In genomic region chr10:22730266-22730991, GRCm38 (mm10) we compare ENCODE assay signal across 8 mouse cellular contexts. TPM values are rescaled to one million over a fixed set of nuclear protein-coding genes. Genes with fewer than 3 reads are reported as not detected.
DNase-seq lines count a peak whose midpoint lies in the region; ATAC-seq lines count a peak whose summit lies in the region.

No protein-coding gene starts in this region.

- peak overlapping the region; percentile 100 for H3K4me3 ChIP-seq in heart, embryonic 10.5 days
- H3K4me3 ChIP-seq in brown adipose tissue, adult 24 weeks (ENCODE audit: insufficient read depth, low read depth, low read length), result peak overlapping the region; percentile 96
- peak overlapping the region; percentile 86 for H3K4me3 ChIP-seq in hindbrain, embryonic 11.5 days (ENCODE audit: low read depth, low read length)

- no peaks in the 10 kb centered on the region for H3K36me3 ChIP-seq in heart, embryonic 10.5 days
- H3K36me3 ChIP-seq in hindbrain, embryonic 11.5 days (ENCODE audit: control insufficient read depth, insufficient read depth, low read length), result no peaks in the 10 kb centered on the region

- peak; percentile 81 for ATAC-seq in hindbrain, embryonic 11.5 days (ENCODE audit: low FRiP score)
- no peak for ATAC-seq in monocyte, adult 5-6 weeks (replicated peaks; ENCODE audit: insufficient number of reproducible peaks, low FRiP score, low TSS enrichment, poor library complexity, severe bottlenecking)

- no peaks in the 10 kb centered on the region for H3K9me3 ChIP-seq in heart, embryonic 10.5 days
- H3K9me3 ChIP-seq in hindbrain, embryonic 11.5 days (ENCODE audit: control insufficient read depth, low read length), result no peaks in the 10 kb centered on the region

- H3K27me3 ChIP-seq in heart, embryonic 10.5 days (ENCODE audit: insufficient read depth, poor library complexity, severe bottlenecking), result no peaks in the 10 kb centered on the region
- H3K27me3 ChIP-seq in hindbrain, embryonic 11.5 days (ENCODE audit: control insufficient read depth, insufficient read depth, low read length), result no peaks in the 10 kb centered on the region

- peak overlapping the region; percentile 84 for H3K4me2 ChIP-seq in hindbrain, embryonic 11.5 days (replicated peaks; ENCODE audit: low read depth, low read length)

- intact Hi-C loops in heart, postnatal 36 days (cut with DNase I), result no loop called here

- peak overlapping the region; percentile 98 for H3K27ac ChIP-seq in heart, embryonic 10.5 days
- peak overlapping the region; percentile 82; the same call in 1 of the 2 replicates for H3K27ac ChIP-seq in brown adipose tissue, adult 24 weeks (replicated peaks; ENCODE audit: low read depth, low read length)
- H3K27ac ChIP-seq in hindbrain, embryonic 11.5 days (ENCODE audit: low read depth, low read length), result peak overlapping the region; percentile 89

- peak; percentile 75 for DNase-seq in heart, embryonic 10.5 days (ENCODE audit: low spot score)
- DNase-seq in heart, postnatal 36 days, result no peak
- peak; percentile 55 for DNase-seq in 3T3-L1 (ENCODE audit: low read depth, low spot score)
- no peak for DNase-seq in hindbrain, embryonic 11.5 days (ENCODE audit: low spot score)
- peak; percentile 12 for DNase-seq in lung, postnatal 36 days
- peak; percentile 42 for DNase-seq in thymus, postnatal 25 days

- peak overlapping the region; percentile 98 for H3K9ac ChIP-seq in hindbrain, embryonic 11.5 days (ENCODE audit: low read depth, low read length)

- H3K4me1 ChIP-seq in heart, embryonic 10.5 days, result peaks cover 27% of the 10 kb centered on the region
- peaks cover 3% of the 10 kb centered on the region for H3K4me1 ChIP-seq in brown adipose tissue, adult 24 weeks (ENCODE audit: control insufficient read depth, insufficient read depth, insufficient read length, low read length)
- 0 out of 2 replicates have a peak, but pooled peaks cover 6% of the 10 kb centered on the region for H3K4me1 ChIP-seq in hindbrain, embryonic 11.5 days (replicated peaks; ENCODE audit: control insufficient read depth, insufficient read depth, low read length)

- 2% methylated on average over 39 of the region's 39 CpGs for WGBS in heart, embryonic 10.5 days
- WGBS in hindbrain, embryonic 11.5 days, result 2% methylated on average over 37 of the region's 39 CpGs

RNA-seq across cellular contexts. Expression of gene Tbpl1, which starts 1.3 kb away (rescaled TPM):
- 46.8 and 58.0 TPM in 2 replicates for polyA plus RNA-seq in heart, embryonic 10.5 days (2016; fragmentation: Nextera tagmentation; extraction: Ambion mirVana)
- total RNA-seq in heart, postnatal 36 days (2021), result 10 to 100 TPM; 18.2 to 21.4 TPM
- polyA plus RNA-seq in brown adipose tissue, adult 24 weeks (2012; ENCODE audit: insufficient read depth, insufficient read length, missing spikeins), result 17.6 and 17.8 TPM in 2 replicates
- 125 and 128 TPM in 2 replicates for polyA plus RNA-seq in hindbrain, embryonic 11.5 days (2014; fragmentation: Nextera tagmentation; extraction: Ambion mirVana)
- 68.4 to 92.5 TPM (median 74.4 TPM) in 3 replicates for total RNA-seq in monocyte, adult 5-6 weeks (2017)

Comparison
In these comparisons a context has a peak if more than half of its experiments do, and no peak if none do; other contexts are left out.
1. DNase-seq: peak in heart, embryonic 10.5 days (single experiment), 3T3-L1 (single experiment), lung, postnatal 36 days (single experiment) and thymus, postnatal 25 days (single experiment); none in heart, postnatal 36 days (0 of 2) and hindbrain, embryonic 11.5 days (single experiment).
2. Peak in every context shown above with its lines, with median percentiles within 50 percentile points of each other: H3K27ac ChIP-seq and H3K4me3 ChIP-seq.